Mouse (Mus musculus) B cell, adult 2 months (primary cell): ENCODE data around the gene Slc2a3.
"Not testable (repeated sequence)": the region's sequence is repeated elsewhere in the genome, so short reads cannot be mapped to it uniquely, and the experiment has no call there.

ENCODE experiments used
- DNase-seq, 2 experiments: peaks; one replicate each; pipeline ENCODE4 v3.0.0; 2022

Gene Slc2a3

DNA sequence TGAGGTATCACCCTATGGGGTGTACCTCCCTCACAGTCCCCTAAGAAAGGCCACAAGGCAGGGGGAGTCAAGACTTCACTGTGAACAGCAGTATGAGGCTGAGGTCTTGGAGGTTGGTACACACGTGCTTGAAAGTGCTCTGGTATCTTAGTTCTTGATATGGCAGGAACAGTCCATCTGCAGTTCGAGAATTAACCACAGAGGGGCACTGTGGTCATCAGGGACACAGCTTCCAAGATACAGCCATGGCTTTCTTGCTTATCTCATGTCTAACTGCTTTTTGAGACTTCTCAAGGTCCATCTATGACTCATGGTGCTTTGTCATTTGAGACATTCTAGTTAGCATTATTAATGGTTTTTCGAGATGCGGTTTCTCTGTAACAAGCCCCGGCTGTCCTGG is 3.0 kb upstream of the Slc2a3 start:
- peak; percentile 88 to 90 for DNase-seq

DNA sequence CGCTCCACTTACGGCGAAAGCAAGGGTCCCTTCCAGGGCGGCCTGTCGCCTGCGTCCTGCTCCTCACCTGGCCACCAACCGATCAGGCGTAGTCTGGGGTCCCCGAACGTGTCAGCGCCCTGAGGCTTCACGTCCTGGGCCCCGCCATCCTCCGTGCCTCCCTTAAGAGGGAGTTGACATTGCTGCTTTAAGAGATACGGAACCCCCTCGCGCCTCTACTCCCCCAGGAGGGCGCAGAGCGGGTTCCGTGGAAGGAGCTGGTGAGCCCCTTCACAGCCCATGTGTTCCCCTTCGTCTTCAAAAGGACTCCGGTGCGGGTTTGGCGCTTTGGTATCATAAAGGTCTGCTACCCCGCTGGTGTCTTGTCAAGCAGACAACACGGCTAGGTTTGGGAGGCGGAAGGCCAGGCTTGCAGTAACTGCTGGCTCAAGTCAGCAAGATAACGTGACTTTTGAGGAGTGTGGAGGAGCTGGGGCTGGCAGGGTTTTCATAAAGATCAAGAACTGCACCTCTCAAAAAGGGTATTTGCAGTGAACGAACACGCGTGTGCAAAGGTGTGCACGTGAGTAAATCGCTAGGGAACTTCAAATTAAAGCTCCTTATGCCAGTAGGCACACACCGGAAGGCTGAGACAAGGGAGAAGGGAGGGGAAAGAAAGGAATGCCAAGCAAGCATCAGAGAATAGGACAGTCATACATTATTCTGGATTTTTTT is 518 bp upstream of the Slc2a3 start:
- peak in 1 of 2 experiments; percentile 59 for DNase-seq

DNA sequence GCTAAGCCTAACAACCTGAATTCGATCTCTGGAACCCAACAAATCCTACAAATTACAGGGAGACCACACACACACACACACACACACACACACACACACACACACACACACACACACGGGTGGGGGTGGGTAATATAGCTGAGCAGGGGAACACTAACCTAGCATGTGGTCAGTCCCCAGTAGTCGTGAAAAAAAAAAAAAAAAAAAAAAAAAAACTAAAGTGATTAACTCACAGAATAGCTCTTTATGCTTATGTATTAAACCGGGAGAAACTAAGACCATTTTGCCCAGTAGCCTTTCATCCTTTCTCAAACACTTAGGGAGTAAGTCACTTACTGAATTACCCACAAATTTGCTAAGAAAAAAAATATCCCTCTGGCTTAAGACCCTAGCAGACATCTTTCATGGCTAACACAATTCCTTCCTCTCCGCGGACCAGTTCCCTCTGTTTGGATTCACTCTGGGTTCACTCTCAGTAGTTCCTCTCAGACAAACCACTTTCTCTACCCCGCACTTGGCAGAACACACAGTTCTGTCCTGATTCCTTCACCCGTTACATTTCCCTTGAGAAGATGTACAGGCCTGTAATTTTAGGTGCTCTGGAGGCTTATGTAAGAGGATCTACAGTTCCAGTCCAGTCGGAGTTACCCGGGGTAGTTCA is 670 bp downstream of the Slc2a3 start:
- DNase-seq, result no peak

DNA sequence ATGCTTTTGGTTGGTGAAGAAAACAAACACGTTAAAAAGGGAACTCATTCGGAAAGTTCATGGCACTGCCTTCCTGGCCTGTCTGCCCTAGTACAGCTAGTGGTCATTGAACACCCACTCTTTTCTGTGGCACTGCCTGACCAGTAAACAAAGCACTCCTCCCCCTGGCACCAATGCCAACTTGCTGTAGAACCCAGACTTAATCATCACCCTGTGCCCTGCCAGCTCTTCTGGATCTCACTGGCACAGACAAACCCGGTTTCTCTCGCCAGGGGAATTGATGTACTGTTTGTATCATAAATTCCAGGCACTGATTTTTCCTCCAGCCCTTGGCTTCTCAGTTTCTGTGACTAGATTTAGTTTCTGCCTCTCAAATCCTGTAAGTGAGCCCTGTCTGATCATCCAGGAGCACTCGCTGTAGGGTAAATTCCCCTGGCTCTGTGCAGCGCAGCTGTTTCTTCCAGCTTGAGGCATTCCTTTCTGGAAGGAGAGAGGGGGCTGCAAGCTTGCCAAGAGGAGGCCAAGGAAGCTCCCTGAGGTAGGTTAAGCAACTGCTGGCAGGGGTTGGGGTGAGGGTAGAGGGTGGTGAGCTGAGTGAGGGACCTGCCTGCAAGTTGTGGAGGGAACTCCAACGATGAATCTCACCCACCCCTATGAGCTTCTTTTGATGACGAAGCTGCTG is 6.0 kb downstream of the Slc2a3 start:
- no peak for DNase-seq

DNA sequence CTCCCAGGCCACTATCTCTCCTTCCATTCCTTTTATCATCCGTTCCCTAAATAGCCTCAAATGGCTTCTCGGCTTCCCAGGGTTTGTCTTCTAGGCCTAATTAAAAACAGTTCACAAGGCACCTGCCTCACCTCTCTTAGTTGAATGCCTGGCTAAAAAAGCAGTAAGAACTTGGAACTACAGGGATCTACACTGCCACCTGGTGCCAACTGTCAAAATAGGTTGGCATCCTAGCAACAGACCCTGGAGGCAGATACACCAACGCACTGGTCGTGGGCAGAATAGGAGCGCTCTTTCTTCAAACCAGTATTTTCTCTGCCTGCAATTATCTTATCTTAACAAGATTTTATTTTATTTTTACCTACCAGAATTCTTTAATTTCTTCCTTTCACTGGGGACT is 15.2 kb downstream of the Slc2a3 start:
- DNase-seq, result peak; percentile 72 to 75

DNA sequence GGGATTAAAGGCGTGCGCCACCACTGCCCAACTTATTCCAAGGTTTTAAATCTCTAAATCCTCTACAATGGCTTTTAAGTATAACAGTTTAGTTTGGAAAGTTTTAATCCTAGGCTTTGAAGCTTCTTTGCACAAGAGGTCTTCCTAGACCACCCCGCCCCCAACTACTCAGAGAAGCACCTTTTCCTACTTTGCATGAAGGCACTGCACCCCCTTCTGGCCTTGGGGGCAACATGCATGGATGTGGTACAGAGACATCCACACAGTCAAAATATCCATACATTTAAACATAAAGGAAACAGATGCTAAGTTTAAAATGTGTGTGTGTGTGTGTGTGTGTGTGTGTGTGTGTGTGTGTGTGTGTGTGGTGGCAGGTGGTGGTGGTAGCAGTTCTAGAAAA is 16.6 kb downstream of the Slc2a3 start:
- peak; percentile 26 to 36 for DNase-seq

DNA sequence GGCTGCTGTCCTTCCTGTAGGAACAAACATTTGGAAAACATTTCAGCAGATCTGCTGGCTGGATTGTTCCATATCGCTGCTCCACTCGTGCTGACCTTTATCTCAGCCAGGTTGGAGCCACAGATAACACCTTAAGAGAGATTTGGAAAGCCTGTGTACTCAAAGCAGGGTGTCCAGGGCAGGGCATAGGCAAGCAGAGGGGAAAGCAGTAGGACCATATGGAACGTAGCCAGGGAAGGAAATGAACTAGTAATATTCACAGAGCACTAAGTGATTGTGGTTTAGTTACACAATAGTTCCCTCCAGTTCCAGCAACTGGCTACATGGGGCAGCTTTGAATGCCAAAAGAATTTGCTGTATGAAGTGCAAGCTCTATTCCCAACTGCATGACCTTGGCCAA is 19.3 kb downstream of the Slc2a3 start:
- DNase-seq, result no peak

DNA sequence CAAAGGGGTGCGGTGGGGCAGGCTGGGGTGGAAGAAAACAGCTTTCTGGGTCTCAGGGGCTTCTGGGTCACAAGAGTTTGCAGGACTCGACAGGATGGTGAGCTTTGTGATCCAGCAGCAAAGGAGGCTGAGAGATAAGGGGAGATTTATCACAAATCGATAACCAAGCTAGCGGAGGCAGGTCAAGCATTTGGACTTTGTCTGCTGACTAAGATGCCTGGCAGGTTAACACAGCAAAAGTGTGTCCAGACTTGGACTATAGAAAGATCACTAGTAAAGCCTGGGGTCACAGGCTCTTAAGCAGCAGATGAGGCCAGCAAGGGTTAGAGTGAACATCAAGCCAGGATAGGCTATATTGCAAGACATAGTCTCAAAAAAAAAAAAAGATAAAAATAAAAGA is 20.3 kb downstream of the Slc2a3 start:
- DNase-seq, result no peak

DNA sequence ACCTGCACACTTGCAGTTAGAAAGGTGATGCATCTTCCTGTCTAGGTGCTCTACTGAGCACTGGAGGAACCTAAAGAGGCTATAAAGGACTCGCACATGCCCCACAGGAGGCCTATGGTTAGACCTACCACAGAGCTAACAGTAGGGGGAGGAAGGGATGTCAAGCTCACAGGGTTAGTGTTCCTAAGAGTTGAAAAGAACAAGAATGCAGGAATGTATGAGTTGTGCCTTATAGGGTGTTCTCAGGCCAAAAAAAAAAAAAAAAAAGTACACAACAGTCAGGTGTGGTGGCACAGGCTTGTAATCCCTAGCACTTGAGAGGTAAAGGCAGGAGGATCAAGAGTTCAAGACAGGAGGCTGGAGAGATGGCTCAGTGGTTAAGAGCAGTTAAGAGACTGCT is 21.5 kb downstream of the Slc2a3 start:
- DNase-seq, result no peak

DNA sequence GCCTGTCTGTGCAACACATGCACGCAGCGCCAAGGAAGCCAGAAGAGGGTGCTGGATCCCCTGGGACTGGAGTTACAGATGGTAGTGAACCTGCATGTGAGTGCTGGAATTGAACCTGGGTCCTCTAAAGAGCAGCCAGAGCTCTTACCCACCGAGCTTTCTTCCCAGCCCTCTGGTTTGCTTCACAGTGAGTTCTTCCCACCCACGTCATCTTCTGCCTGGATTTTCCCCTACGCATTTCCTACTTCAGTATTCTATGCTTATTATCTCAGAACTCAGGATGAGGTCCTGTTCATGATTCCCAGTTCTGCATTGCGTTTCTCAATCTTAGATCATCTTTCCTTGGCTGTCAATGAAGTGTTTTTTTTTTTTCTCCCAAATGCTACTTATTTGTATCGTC is 25.4 kb downstream of the Slc2a3 start:
- no peak for DNase-seq

DNA sequence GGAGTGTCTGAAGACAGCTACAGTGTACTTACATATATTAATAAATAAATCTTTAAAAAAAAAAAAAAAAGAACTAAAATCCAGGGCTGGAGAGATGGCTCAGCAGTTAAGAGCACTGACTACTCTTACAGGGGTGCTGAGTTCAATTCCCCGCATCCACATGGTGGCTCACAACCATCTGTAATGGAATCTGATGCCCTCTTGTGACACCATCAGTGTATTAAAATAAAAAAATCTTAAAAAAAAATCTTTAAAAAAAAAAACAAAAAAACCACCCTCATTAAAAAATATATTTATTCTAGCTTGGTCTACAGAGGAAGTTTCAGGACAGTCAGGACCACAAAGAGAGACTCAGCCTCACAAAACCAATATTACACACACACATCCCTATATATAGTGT is 27.1 kb downstream of the Slc2a3 start:
- DNase-seq, result no peak

DNA sequence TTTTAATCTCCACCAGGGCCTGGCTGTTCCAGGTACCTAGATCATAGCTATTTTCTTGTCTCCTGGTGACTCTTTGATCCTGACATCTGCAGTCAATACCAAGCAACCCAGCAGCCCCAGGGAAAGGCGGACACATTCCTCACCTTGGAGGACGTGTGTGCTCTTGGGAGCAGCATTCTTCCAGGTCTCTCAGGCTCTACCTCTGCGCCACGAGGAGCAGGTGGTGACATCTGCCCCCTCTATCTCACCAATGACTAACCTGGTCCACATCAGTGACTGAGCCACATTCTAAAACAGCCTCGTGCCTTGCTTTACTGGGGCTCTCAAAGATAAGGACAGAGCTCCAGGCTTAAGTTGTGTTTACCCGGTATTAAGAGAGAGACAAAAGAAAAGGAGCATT is 28.7 kb downstream of the Slc2a3 start:
- DNase-seq, result no peak

DNA sequence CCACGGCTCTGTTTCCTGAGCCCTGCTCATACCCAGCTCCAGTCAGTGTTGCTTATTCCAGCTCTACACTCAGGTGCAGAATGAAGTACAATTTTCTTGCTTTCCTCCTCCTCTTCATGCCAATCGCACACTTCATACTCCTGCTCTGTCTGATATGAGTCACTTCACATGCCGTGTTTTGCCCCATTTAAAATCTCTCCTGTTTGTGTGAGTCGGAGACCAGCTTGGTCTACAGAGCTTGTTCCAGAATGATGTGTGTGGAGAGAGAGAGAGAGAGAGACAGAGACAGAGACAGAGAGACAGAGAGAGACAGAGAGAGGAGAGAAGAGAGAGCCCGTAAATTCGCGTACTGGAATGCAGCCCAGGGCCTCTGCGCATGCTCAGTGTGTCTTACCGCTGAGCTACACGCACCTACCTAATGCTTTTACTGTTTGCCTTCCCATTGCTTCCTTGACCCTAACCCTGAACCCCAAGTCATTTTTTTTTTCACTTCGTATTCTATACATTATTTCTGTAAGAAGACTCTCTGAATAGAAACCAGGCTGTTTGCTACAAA is 30.6 kb downstream of the Slc2a3 start:
- DNase-seq, result no peak

DNA sequence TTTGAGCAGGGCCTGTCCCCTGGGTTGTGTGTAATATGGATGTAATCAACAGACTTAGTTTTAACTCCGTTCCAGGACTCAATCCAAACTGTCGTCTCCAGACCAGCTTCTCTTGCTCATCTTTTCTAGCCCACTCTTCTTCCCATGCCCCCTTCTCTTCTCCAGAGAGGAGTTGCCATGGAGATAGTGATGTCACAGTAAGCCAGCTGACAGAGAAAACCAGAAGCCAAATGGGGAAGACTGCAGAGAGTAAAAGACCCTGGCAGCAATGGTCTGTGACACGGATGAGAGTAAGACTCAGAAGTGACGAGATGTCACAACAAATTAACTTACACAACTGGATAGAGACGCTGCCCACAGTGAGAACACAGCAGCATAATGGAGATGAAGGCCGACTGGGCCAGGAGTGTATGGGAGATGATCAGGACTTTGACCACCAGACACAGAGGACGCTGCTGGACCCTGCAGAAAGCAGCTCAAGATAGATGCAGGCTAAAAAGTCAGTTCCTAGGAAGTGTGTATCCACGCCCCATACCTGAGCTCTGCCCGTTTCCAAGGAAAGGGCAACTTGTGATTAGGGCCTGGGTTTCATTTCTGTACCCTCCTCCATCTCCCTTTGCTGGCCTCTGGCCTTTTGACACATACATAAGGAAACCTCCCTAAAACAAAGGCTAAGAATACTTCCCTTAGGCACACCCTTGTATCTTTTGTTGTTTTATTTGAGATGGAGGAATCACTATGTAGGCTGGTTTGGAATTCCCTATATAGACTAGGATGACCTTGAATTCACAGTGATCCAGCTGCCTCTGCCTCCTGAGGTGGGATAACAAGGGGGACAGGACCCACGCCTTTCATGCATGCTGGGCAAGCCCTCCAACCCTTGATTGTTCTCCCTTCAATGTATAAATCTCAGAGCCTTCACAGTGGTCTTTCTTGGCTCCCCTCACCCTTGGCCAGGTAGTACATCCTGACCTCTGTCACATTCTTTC is 31.4 kb downstream of the Slc2a3 start:
- no peak for DNase-seq

DNA sequence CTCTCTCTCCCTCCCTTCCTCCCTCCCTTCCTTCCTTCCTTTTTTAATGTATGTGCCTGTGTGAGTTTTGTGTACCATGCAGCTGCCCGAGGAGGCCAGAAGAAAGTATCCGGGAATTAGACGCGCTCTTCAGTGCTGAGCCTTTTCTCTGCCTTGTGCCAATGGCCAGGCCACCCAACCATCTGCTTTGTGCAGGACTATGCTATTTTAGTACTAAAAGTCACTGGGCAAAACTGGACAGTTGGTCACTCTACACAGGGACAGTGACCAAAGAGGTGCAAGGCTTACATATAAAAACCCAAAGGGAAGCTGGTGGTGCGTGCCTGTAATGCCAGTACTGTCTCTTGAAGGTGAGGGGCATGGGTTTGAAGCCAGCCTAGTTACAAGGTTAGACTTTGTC is 33.2 kb downstream of the Slc2a3 start:
- DNase-seq, result no peak

DNA sequence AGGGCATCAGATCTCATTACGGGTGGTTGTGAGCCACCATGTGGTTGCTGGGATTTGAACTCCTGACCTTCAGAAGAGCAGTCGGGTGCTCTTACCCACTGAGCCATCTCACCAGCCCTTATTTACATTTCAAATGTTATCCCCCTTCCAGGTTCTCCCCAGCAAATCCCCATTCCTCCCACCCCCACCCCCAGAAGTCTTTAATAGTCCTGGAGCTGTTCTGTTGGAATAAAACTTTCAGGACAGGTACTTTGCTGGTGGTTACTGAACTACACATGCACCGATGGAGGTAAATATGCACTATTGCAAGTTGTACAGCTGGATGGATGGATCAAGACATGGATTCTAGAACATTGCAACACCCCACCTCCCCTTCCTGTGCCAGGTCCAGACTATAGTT is 34.4 kb downstream of the Slc2a3 start:
- DNase-seq, result not testable (repeated sequence)

DNA sequence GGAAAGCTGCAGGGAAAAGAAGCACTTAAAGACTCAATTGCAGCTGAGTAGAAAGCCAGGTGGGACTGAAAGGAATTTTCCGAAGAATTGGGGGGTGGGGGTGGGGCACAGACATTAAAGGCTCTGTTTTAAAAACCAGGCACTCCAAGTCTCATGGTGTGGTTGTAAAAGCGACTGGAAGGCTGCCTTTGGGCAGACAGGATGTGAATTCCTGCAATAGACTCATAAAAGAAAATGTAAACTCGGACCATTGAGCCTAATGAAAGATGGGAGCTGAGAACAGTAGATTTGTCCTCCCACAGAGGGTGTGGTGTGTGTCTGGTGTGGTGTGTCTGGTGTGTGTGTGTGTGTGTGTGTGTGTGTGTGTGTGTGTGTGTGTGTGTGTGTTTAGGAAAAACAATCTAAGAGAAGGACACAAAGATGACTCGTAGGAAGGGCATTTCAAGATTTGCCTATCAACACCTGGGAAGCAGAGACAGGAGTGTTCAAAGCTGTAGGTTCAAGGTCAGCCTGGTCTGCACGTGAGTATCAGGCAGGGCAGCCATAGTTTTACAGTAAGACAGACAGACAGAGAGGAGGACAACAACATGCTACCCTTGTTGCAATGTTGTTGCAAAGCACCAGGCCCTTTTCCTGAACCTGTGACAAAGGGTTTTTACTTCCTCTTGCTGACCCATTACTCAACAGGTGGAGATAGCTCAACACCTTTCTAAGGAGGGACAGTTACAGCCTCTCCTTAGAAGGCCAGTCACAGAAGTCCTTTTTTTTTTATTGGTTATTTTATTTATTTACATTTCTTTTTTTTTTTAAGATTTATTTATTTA is 35.1 kb downstream of the Slc2a3 start:
- no peak for DNase-seq

DNA sequence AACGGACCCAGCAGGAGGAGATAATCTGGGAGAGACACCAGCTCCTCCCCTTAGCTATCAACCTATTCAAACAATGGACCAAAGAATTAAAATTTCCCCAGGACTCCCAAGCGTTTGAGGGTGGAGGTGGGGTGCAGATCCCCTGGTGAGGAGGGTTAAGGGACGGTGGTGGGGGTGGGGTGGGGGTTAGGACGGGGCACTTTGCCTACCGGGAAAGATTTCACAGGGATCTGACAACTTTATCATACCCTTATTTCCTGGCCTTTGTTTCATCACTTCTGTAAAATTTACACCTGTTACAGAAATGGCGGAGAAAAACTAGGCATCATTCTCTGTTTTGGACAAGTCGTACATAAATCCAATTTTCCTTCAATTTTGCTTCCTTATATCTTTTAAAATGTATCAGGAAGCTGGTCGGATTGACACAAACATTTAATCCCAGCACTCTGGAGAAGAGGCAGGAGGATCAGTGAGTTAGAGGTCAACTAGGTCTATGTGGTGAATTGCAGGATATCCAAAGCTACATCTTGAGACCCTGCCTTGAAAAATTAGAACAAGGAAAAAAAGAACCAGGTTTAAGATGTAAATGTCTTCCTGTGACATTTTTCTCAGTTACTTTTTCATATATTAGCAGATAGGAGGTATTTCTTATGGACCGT is 36.0 kb downstream of the Slc2a3 start:
- no peak for DNase-seq

DNA sequence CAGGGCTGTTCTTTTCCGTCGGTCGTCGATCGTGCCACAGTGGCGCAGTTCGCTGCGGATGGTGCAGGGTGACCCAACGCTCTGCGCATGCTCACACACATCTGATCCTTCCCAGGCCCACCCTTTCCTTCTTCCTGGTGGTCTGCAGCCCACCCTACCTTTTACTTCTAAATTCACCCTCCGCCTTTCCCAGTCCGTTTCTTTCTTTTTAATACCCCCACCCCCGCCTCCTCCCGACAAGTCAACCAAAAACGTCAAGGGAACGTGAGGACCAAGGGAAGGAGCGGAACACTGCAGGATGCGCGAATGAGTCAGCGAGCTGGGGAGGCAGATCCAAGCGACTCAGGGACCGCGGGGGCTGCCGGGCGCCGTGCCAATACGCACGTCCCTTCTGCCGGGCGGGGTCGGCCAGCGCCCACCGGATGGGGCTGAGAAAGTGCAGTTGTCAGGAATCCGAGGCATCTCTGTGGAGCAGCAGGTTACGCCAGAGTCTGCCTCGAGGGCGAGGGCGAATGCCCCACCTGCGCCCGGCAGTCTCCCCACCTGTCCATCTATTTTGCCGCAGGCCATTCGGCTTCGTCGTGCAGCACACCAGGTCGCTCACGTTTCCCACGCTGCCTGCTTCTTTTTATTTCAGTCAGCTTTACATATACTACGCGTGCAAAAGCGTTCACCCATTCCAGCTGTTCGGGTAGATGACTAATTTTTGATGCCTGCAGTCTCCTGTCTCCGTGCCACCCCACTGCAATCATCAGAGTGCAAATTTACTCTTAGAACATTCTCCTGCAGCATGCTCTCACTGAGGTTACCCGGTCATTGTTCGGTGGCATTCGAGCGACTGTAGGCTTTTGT is 36.8 kb downstream of the Slc2a3 start:
- peak; percentile 35 to 37 for DNase-seq

DNA sequence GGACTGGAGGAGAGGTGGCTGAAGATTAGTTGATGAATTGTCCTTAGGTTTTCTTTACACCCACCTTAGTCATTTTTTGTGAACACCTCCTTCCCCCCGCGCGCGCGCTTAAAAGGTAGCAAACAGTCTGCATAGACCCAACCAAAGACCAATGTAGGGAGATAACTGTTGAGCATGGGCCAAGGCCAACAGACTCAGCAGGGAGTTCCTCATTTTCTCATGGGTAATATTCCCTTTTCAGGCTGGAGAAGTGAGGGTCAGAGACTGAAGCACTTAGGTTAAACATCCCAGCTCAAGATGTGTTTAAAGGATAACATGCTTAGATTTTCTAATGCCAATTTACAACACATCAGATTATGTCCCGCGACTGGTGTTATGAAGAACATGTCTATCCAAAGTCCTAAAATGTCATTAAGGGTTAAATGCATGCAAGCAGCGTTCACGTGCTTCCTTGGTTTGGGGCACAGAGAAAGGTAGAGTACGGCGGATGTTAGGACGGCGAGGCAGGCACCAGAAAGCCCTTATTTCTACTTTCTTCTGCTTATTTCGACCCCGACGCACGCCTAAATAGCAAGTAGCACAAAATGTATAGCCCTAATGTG is 37.5 kb downstream of the Slc2a3 start:
- peak in 1 of 2 experiments; percentile 40 for DNase-seq
